Mouse (Mus musculus) embryonic fibroblast, embryonic 13.5 days (primary cell): ENCODE data around the gene Nap1l2.

Experiments used
- CTCF ChIP-seq: IDR thresholded peaks from 2 replicates; pipeline ENCODE4 v1.5.1; 2011; ENCODE audit warnings: mild to moderate bottlenecking, control low read depth, low read length, moderate library complexity, borderline replicate concordance; ENCODE audit not compliant: insufficient read depth
- POLR2A ChIP-seq: IDR thresholded peaks from 2 replicates; pipeline ENCODE4 v1.6.1; 2011; ENCODE audit warnings: low read depth, mild to moderate bottlenecking, control low read depth, low read length, moderate library complexity

GRCm38 (mm10) chrX:103179771-103180558, 6.5 kb downstream of the Nap1l2 start:
- TF ChIP-seq CTCF (no peak), POLR2A (no peak)
